In genomic region chr10:81257158-81258039, GRCm38 (mm10) we compare ENCODE assay signal across 8 mouse cellular contexts. TPM values are rescaled to one million over a fixed set of nuclear protein-coding genes. Genes with fewer than 3 reads are reported as not detected.
A peak's percentile ranks its signal among the peaks of the same experiment; 100 is the strongest.
DNase-seq lines count a peak whose midpoint lies in the region; ATAC-seq and TF ChIP-seq lines count a peak whose summit lies in the region.

No protein-coding gene starts in this region.

- H3K36me3 ChIP-seq in kidney, embryonic 16.5 days (ENCODE audit: insufficient read depth, low read length) = peaks cover 10% of the 10 kb centered on the region
- peaks cover 4% of the 10 kb centered on the region; the same call in 1 of the 2 replicates for H3K36me3 ChIP-seq in forebrain, embryonic 14.5 days (ENCODE audit: control insufficient read depth, insufficient read depth, low read length)
- peaks cover 12% of the 10 kb centered on the region for H3K36me3 ChIP-seq in limb, embryonic 15.5 days

- peak overlapping the region; percentile 91 for H3K4me2 ChIP-seq in kidney, embryonic 16.5 days (replicated peaks; ENCODE audit: low read depth, low read length)
- H3K4me2 ChIP-seq in forebrain, embryonic 14.5 days (ENCODE audit: low read length) = peak overlapping the region; percentile 82
- peak overlapping the region; percentile 78 for H3K4me2 ChIP-seq in limb, embryonic 15.5 days

- peak overlapping the region; percentile 57 for H3K4me3 ChIP-seq in kidney, embryonic 16.5 days (ENCODE audit: low read length)
- peak overlapping the region; percentile 68 for H3K4me3 ChIP-seq in bone marrow macrophage, adult 2 months (ENCODE audit: insufficient read depth, low read length)
- H3K4me3 ChIP-seq in forebrain, embryonic 14.5 days (ENCODE audit: low read depth, low read length) = peak overlapping the region; percentile 45
- peak overlapping the region; percentile 46 for H3K4me3 ChIP-seq in limb, embryonic 15.5 days
- peak overlapping the region; percentile 70 for H3K4me3 ChIP-seq in olfactory bulb, adult 2 months (ENCODE audit: insufficient read depth, low read depth, low read length)

- no peak for TF ChIP-seq POLR2A in bone marrow macrophage, adult 2 months (IDR thresholded peaks at IDR 0.05; ENCODE audit: borderline replicate concordance, low read depth, low read length)
- TF ChIP-seq POLR2A in olfactory bulb, adult 2 months (IDR thresholded peaks at IDR 0.05; ENCODE audit: insufficient read depth, low read depth, low read length) = peak; percentile 33; the same call in 1 of the 2 replicates

- no peak for TF ChIP-seq CTCF in bone marrow macrophage, adult 2 months (IDR thresholded peaks at IDR 0.05; ENCODE audit: low read depth, low read length)
- no peak for TF ChIP-seq CTCF in olfactory bulb, adult 2 months (IDR thresholded peaks at IDR 0.05; ENCODE audit: insufficient read depth, low read depth, low read length)

- peaks cover 13% of the 10 kb centered on the region for H3K4me1 ChIP-seq in kidney, embryonic 16.5 days (ENCODE audit: insufficient read depth, low read length)
- H3K4me1 ChIP-seq in bone marrow macrophage, adult 2 months (ENCODE audit: control insufficient read depth, insufficient read depth, low read length) = peaks cover 4% of the 10 kb centered on the region; the same call in 1 of the 2 replicates
- H3K4me1 ChIP-seq in forebrain, embryonic 14.5 days (ENCODE audit: control insufficient read depth, insufficient read depth, low read length) = peaks cover 5% of the 10 kb centered on the region
- peaks cover 32% of the 10 kb centered on the region for H3K4me1 ChIP-seq in limb, embryonic 15.5 days
- H3K4me1 ChIP-seq in olfactory bulb, adult 2 months (ENCODE audit: control insufficient read depth, insufficient read depth, low read length) = peaks cover 49% of the 10 kb centered on the region

- no peak overlapping the region for H3K27ac ChIP-seq in kidney, embryonic 16.5 days (ENCODE audit: low read length)
- H3K27ac ChIP-seq in bone marrow macrophage, adult 2 months (ENCODE audit: insufficient read depth, low read depth, low read length) = no peak overlapping the region
- no peak overlapping the region for H3K27ac ChIP-seq in forebrain, embryonic 14.5 days (ENCODE audit: low read depth, low read length)
- H3K27ac ChIP-seq in limb, embryonic 15.5 days = no peak overlapping the region
- H3K27ac ChIP-seq in olfactory bulb, adult 2 months (ENCODE audit: insufficient read depth, low read depth, low read length) = 0 out of 2 replicates have a peak overlapping the region, but pooled peaks have one; percentile 23

- no peak for DNase-seq in kidney, adult 8-10 months
- peak; percentile 43 for DNase-seq in forebrain, embryonic 14.5 days (ENCODE audit: low spot score)
- DNase-seq in MN1 (ENCODE audit: low spot score) = no peak
- no peak for DNase-seq in gastrocnemius, postnatal 36 days

- 0 out of 2 replicates have a peak, but pooled peaks have one; percentile 24 for ATAC-seq in kidney, embryonic 16.5 days (ENCODE audit: low FRiP score, low TSS enrichment)
- ATAC-seq in forebrain, embryonic 14.5 days = no peak
- no peak for ATAC-seq in limb, embryonic 15.5 days (ENCODE audit: insufficient number of reproducible peaks, low FRiP score, low TSS enrichment, low read depth)

- WGBS in kidney, embryonic 16.5 days = 2% methylated on average over 62 of the region's 62 CpGs
- 1% methylated on average over 62 of the region's 62 CpGs for WGBS in forebrain, embryonic 14.5 days
- WGBS in limb, embryonic 15.5 days = 2% methylated on average over 62 of the region's 62 CpGs
- 1% methylated on average over 62 of the region's 62 CpGs for WGBS in olfactory bulb, adult 2 months

- H3K9me3 ChIP-seq in kidney, embryonic 16.5 days (ENCODE audit: low read length) = peaks cover 7% of the 10 kb centered on the region; the same call in 1 of the 2 replicates
- 0 out of 2 replicates have a peak, but pooled peaks cover 3% of the 10 kb centered on the region for H3K9me3 ChIP-seq in forebrain, embryonic 14.5 days (replicated peaks; ENCODE audit: control insufficient read depth, low read length)
- H3K9me3 ChIP-seq in limb, embryonic 15.5 days = peaks cover 4% of the 10 kb centered on the region; the same call in 1 of the 2 replicates

- peak overlapping the region; percentile 70 for H3K9ac ChIP-seq in kidney, embryonic 16.5 days (replicated peaks; ENCODE audit: low read length)
- H3K9ac ChIP-seq in forebrain, embryonic 14.5 days (ENCODE audit: low read length) = peak overlapping the region; percentile 65
- H3K9ac ChIP-seq in limb, embryonic 15.5 days = peak overlapping the region; percentile 33

- intact Hi-C loops in gastrocnemius, postnatal 36 days (cut with DNase I) = no loop called here

- H3K27me3 ChIP-seq in kidney, embryonic 16.5 days (ENCODE audit: insufficient read depth, low read length) = peaks cover 60% of the 10 kb centered on the region
- H3K27me3 ChIP-seq in forebrain, embryonic 14.5 days (replicated peaks; ENCODE audit: control insufficient read depth, insufficient read depth, low read length) = peaks cover 30% of the 10 kb centered on the region
- H3K27me3 ChIP-seq in limb, embryonic 15.5 days = peaks cover 77% of the 10 kb centered on the region

RNA-seq across cellular contexts. Expression of gene Matk, which starts 4.7 kb away (rescaled TPM):
- polyA plus RNA-seq in kidney, embryonic 16.5 days (2015; fragmentation: Nextera tagmentation; extraction: Ambion mirVana) = 8.2 and 8.9 TPM in 2 replicates
- polyA plus RNA-seq in bone marrow macrophage, adult 2 months (2012; ENCODE audit: insufficient read depth, insufficient read length, missing spikeins) = 10.8 and 14.4 TPM in 2 replicates
- 12.3 and 17.4 TPM in 2 replicates for polyA plus RNA-seq in forebrain, embryonic 14.5 days (2014; fragmentation: Nextera tagmentation; extraction: Ambion mirVana)
- 5.4 and 6.0 TPM in 2 replicates for polyA plus RNA-seq in limb, embryonic 15.5 days (2015; fragmentation: Nextera tagmentation; extraction: Ambion mirVana)
- not detected in 2 replicates for polyA plus RNA-seq in olfactory bulb, adult 2 months (2012; ENCODE audit: insufficient read depth, insufficient read length, low replicate concordance, missing spikeins)
- total RNA-seq in gastrocnemius, postnatal 36 days (2021) = under 1 TPM in 1 of 2 experiments, not detected in 1; 0.22 TPM

RNA-seq across cellular contexts. Expression of gene Mrpl54, which starts 9.3 kb away (rescaled TPM):
- polyA plus RNA-seq in kidney, embryonic 16.5 days (2015; fragmentation: Nextera tagmentation; extraction: Ambion mirVana) = 218 and 238 TPM in 2 replicates
- polyA plus RNA-seq in bone marrow macrophage, adult 2 months (2012; ENCODE audit: insufficient read depth, insufficient read length, missing spikeins) = 46.5 and 51.1 TPM in 2 replicates
- 107 and 136 TPM in 2 replicates for polyA plus RNA-seq in forebrain, embryonic 14.5 days (2014; fragmentation: Nextera tagmentation; extraction: Ambion mirVana)
- polyA plus RNA-seq in limb, embryonic 15.5 days (2015; fragmentation: Nextera tagmentation; extraction: Ambion mirVana) = 189 and 194 TPM in 2 replicates
- polyA plus RNA-seq in olfactory bulb, adult 2 months (2012; ENCODE audit: insufficient read depth, insufficient read length, low replicate concordance, missing spikeins) = not detected in 2 replicates
- 10 to 100 TPM; 90.6 to 91.0 TPM for total RNA-seq in gastrocnemius, postnatal 36 days (2021)

RNA-seq across cellular contexts. Expression of gene Apba3, which starts 9.4 kb away (rescaled TPM):
- 88.6 and 88.7 TPM in 2 replicates for polyA plus RNA-seq in kidney, embryonic 16.5 days (2015; fragmentation: Nextera tagmentation; extraction: Ambion mirVana)
- 34.3 and 36.1 TPM in 2 replicates for polyA plus RNA-seq in bone marrow macrophage, adult 2 months (2012; ENCODE audit: insufficient read depth, insufficient read length, missing spikeins)
- 30.5 and 36.8 TPM in 2 replicates for polyA plus RNA-seq in forebrain, embryonic 14.5 days (2014; fragmentation: Nextera tagmentation; extraction: Ambion mirVana)
- 77.1 and 87.5 TPM in 2 replicates for polyA plus RNA-seq in limb, embryonic 15.5 days (2015; fragmentation: Nextera tagmentation; extraction: Ambion mirVana)
- not detected in 2 replicates for polyA plus RNA-seq in olfactory bulb, adult 2 months (2012; ENCODE audit: insufficient read depth, insufficient read length, low replicate concordance, missing spikeins)
- 100 to 1,000 TPM in 1 of 2 experiments, 10 to 100 TPM in 1; 98.5 to 102 TPM for total RNA-seq in gastrocnemius, postnatal 36 days (2021)

RNA-seq across cellular contexts. Expression of gene Zfr2, which starts 24.4 kb away (rescaled TPM):
- polyA plus RNA-seq in kidney, embryonic 16.5 days (2015; fragmentation: Nextera tagmentation; extraction: Ambion mirVana) = 7.1 and 7.8 TPM in 2 replicates
- polyA plus RNA-seq in bone marrow macrophage, adult 2 months (2012; ENCODE audit: insufficient read depth, insufficient read length, missing spikeins) = 2.7 and 3.0 TPM in 2 replicates
- polyA plus RNA-seq in forebrain, embryonic 14.5 days (2014; fragmentation: Nextera tagmentation; extraction: Ambion mirVana) = 7.5 and 13.4 TPM in 2 replicates
- polyA plus RNA-seq in limb, embryonic 15.5 days (2015; fragmentation: Nextera tagmentation; extraction: Ambion mirVana) = 8.7 and 10.9 TPM in 2 replicates
- polyA plus RNA-seq in olfactory bulb, adult 2 months (2012; ENCODE audit: insufficient read depth, insufficient read length, low replicate concordance, missing spikeins) = not detected in 2 replicates
- total RNA-seq in gastrocnemius, postnatal 36 days (2021) = 1 to 10 TPM; 1.9 TPM

RNA-seq across cellular contexts. Expression of gene Atcay, which starts 26.8 kb away (rescaled TPM):
- polyA plus RNA-seq in kidney, embryonic 16.5 days (2015; fragmentation: Nextera tagmentation; extraction: Ambion mirVana) = 0.14 and 0.33 TPM in 2 replicates
- not detected in 2 replicates for polyA plus RNA-seq in bone marrow macrophage, adult 2 months (2012; ENCODE audit: insufficient read depth, insufficient read length, missing spikeins)
- 56.6 and 78.4 TPM in 2 replicates for polyA plus RNA-seq in forebrain, embryonic 14.5 days (2014; fragmentation: Nextera tagmentation; extraction: Ambion mirVana)
- polyA plus RNA-seq in limb, embryonic 15.5 days (2015; fragmentation: Nextera tagmentation; extraction: Ambion mirVana) = 0.25 and 0.28 TPM in 2 replicates
- not detected in 2 replicates for polyA plus RNA-seq in olfactory bulb, adult 2 months (2012; ENCODE audit: insufficient read depth, insufficient read length, low replicate concordance, missing spikeins)
- not detected for total RNA-seq in gastrocnemius, postnatal 36 days (2021)

Comparison
In these comparisons a context has a peak if more than half of its experiments do, and no peak if none do; other contexts are left out.
1. RNA of gene Mrpl54, which starts 9.3 kb away (polyA plus RNA-seq): 218 to 238 TPM in kidney, embryonic 16.5 days, 189 to 194 TPM in limb, embryonic 15.5 days, 107 to 136 TPM in forebrain, embryonic 14.5 days and 46.5 to 51.1 TPM in bone marrow macrophage, adult 2 months; not detected in olfactory bulb, adult 2 months; every median in the first group is over 10 times any median in the second.
2. Peak in every context shown above with its lines, with median percentiles within 50 percentile points of each other: H3K4me2 ChIP-seq, H3K4me3 ChIP-seq and H3K9ac ChIP-seq.